Mouse (Mus musculus) kidney, adult 2 months (tissue): ENCODE measurements at regions not wholly inside any gene's neighbourhood (a gene's known extent, or its start where the extent isn't known, plus 50 kb on each side); places are given as distances from the start of the nearest gene placed in this dataset.

ENCODE experiments used
- CTCF ChIP-seq: fragments of 200-500 bp; conservative IDR thresholded peaks from 2 replicates; pipeline ENCODE4 v1.5.1; 2011; ENCODE audit warnings: low read depth, mild to moderate bottlenecking, control low read depth, low read length, moderate library complexity, mixed read lengths; ENCODE audit not compliant: insufficient read depth, insufficient read length
- POLR2A ChIP-seq: fragments of 200-500 bp; IDR thresholded peaks from one replicate; pipeline ENCODE4 v1.6.1; 2011; ENCODE audit warnings: low read depth, low read length, control low read depth

- TF ChIP-seq CTCF (no peak), POLR2A (no peak)
Measured at GRCm38 (mm10) chr17:48726460-48726859, 205.7 kb upstream of the Lrfn2 start.
